Mouse (Mus musculus): ENCODE data around the gene Pex11g. TPM values are rescaled to one million over a fixed set of nuclear protein-coding genes. Genes with fewer than 3 reads are reported as not detected.
A peak's percentile ranks its signal among the peaks of the same experiment; 100 is the strongest.

Pex11g gene
- total RNA-seq (2022) = 10 to 100 TPM; 10.4 to 20.2 (median 12.1) TPM

DNA sequence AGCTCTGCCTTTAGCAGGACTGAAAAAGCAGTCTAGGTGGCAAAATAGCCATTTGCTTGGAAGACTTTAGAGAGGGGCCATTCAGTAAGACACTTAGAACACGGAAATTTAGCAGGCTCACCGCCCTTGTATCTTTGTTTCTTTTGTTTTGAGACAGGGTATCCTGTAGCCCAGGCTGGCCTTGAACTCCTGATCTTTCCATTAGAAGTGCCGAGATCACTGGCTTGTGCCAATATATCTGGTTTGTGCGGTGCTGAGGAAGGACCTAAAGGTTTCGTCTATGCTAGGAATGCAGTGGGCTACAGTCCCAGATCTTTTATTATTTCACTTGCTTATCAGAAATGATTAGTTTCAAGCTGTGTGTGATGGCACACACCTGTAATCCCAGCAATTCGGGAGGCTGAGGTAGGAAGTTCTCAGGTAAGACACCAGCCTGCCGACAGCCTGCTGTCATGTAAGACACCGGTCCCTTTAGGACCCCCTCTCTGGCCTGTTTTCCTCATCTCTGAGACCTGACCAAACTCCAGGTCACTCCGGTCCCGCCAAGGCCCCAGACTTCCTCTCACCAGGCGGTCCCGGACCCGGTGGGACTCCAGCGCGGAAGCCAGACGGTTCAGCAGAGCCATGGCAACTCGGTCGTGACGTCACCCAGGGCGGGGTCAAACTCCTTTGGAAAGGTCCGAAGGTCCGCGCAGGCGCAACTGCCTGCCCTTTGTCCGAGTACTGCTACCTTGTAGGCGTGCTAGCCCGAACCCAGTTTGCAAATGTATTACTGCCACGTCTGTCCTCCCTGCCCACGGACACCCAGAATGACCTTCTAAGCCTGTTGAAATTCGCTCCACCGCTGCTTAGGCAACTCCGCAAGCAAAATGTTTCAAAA lies at the start of gene Pex11g:
Gene Pex11g (minus strand): TSS at position 675 of the 880 bp plus-strand sequence.
- DNase-seq = peak; percentile 98

DNA sequence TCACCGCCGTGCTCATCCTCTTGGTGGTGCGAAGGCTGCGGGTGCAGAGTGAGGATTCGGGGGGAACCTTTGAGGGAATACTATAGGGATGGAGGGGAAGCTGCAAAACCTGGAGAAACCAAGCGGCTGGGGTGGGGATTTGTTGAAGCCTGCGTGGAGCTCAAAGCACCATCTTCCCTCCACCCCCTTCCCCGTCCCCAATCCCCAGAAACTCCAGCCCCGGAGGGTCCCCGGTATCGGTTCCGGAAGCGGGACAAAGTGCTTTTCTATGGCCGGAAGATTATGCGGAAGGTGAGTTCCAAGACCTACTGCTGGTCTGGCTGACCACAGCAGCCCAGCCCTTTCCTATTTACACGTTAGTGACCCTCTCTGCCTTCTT lies 49.6 kb upstream of the Pex11g start:
- DNase-seq = no peak

DNA sequence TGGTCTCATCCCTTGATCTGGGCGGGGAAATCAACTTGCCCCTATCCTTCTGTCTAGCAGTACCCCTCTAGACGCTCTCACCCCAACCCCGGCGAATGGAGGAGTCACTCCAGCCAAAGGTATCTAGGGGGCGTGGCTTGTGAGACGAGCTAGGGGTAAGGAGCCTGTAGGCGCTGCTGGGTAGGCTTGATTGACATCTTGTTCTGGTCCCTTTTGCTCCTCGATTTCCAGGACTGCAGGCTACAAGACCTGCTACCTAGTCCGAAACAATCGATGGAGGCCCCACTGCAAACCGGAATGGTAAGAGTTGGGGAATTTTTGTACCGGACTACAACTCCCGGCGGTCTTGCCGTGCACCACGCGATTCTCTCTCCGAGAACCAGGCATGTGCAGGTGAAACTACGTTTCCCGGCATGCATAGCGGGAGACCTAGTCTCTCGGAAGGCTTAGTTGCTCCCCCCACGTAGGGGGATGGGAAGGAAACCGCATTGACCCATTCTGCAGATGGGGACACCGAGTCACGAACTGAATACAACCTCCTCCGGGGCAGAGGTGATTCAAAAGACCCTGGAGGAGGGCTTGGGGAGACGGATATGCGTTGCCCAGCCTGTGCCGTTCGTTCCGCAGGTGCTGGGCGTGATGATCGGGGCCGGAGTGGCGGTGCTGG lies 49.1 kb upstream of the Pex11g start:
- peak; percentile 94 for DNase-seq

DNA sequence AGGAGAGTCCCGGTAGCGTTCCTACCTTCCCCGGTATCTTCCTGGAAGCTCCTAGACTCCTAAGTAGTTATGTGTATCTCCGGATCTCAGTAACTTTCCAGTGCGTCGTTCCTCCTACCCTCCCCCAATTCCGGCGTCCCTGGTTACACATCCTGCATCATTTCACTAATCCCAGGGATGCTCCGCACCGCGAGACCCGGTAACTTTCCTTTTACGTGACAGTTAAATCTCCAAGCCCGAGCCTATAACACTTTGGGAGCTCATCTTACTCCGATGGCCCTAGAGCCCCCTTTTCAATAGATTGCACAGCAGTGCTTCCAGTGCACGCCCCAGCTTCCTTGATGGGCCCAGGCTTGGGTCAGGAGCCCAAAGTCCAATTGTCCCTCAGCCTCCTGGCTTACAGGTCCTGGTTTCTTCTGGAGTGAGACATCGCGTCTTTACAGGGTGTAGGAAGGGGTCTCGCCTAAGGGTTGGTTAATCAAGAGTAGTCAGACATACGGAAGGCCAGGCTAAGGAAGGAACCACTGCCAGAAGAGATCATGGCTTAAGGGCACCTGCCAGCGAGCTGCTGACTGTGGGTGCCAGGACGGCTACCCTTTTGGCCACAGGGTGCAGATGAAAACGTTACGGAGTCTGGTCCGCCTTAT lies 48.4 kb upstream of the Pex11g start:
- DNase-seq = peak; percentile 52

DNA sequence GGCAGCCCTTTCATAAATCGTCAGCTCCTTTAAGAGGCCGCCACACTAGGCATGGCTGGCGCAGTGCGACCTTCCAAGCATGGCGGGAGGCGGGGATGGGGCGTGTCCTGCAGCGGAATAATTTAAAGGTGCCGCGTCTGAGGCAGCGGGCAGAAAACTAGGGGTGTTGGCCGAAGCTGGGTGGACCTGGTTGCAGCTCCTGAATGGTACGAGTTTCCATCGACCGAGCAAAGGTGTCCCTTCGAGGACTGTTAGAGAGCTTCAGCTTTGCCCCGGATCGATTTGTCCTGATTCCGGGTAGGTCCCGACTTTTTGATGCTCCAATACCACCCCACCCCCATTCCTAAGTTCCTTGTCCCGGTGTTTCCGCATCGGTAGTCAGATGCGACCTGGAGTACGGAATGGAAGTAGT lies 47.8 kb upstream of the Pex11g start, which contains the start of gene Pnpla6:
Gene Pnpla6 (plus strand): TSS at position 125 of the 412 bp plus-strand sequence.
- DNase-seq = peak; percentile 83

DNA sequence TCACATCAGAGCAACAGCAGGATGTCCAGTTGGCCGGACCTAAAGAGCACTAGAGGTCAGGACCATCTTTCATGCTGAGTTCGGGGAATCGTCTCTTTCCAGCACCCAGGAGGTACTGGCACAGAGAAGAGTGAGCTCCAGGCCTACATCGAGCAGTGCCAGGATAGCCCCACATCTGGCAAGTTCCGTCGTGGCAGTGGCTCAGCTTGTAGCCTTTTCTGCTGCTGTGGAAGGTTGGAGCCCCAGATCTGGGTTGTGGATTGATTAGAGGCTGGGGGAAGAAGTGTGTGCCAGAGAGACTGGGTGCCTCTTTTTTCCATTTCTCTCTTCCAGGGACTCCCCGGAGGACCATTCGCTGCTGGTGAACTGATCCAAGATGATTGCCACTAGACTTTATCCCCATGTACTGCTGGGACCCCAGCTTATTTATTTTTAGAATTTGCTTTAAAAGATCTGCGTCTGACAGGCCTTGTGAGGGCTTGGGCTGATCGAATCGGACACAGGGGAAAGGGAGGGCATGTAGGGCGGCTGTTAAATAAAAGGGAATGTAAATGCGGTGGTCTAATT lies 47.3 kb upstream of the Pex11g start:
- no peak for DNase-seq

DNA sequence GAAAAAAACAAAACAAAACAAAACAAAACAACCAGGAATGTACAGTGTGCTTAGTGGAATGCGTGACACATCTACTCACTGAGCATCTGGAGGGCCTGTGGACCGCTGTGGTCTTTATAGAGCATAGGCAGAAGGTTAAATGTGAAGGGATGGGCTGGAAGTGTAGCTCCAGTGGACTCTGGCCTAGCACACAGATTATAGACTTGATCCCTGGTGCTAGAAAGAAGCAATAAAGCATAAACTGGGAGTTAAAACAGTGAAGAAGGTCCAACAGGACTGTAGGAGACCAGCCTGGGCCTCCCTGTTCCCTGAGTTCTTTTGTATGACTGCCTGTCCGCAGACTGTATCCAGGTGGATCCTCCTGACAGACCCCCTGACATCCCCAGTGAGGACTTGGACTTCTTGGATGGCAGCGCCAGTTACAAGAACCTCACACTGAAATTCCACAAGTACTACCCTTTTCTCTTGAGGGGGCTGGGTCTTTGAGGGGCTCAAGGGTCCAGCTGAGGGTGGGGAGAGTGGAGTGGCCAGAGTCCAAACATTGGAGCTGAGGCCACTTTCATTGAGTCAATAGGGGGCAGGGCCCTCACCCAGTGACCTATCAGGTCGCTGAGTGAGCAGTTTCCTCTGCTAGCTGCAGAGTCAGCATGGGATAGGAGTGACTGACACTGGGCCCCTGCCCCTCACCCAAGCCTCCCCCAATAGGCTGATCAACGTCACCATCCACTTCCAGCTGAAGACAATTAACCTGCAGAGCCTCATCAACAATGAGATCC lies 40.7 kb upstream of the Pex11g start:
- no peak for DNase-seq

DNA sequence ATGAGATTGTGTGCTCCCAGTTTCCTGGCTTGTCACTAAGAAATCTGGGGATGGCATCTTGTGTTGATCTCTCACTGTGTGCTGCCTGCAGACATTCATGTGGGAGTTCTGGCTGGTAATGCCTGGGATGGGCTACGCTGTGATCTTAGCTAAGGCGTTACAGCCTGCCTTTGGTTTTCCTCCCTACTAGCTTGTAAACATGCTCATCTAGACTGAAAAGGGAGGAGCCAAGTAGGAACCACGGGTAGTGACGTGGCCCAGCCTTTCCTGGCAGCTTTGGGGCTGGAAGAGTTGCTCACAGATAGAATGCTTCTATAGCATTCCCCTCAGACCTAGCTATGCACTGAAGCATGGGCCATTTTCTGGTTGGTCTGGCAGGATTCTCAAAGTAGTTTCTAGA lies 34.7 kb upstream of the Pex11g start:
- DNase-seq = no peak

DNA sequence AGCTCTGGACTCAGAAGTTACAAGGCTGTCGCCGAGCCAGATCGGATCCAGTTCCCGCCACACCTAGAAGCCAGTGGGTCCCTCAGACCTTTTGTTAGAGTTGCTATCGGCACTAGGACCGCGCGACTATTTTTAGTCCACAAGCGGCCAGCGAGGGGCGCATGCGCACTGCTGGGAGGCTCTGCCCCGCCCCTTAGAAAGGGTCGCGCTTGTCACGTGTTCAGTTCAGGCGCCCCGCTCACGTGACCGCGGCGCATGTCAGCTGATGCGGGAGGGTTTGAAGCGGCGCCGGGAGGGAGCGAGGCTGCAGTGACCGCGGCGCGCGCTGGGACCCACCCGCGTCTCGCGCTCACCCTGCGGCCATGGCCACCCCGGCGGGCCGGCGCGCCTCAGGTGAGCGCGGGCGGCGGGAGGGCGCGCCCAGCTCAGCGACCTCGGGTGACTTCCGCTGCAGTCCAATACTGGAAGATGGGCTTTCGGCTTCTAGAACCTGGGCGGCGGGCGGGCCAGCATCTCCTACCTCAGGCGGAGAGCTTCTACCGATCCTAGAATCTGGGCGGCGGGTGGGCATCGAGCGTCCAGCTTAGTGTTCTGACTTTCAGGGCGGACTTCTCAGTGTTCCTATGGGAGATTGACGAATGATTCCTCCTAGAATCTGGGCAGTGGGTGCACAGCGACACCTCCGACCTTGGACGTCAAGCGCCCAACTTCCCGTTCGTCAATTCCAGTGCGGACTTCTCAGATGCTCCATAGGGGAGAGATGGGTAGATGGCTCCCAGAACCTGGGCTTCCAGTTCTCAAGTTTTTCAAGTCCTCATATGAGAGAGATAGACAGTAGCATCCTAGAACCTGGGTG lies 33.0 kb upstream of the Pex11g start, which contains the start of gene Mcoln1:
Gene Mcoln1 (plus strand): TSS at position 223 of the 856 bp plus-strand sequence.
- peak; percentile 97 for DNase-seq

DNA sequence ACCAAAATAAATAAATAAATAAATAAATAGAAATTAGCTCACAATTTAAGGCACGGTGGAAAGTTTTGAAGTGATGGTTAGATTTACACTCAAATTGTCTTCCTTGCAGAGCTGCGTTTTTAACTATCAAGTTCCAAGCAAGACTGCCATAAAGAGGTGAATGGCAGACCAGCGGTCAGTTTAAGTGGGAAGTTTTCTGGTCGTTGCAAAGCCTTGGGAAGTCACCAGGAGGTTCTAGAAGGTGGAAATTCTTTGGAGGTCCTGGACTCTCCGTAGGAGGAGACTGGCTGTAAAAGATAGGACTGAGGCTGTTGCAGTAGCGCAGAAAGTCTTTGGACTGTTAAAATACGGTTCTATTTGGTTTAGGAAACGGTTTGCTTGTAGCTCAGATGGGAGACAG lies 32.3 kb upstream of the Pex11g start:
- DNase-seq = no peak

DNA sequence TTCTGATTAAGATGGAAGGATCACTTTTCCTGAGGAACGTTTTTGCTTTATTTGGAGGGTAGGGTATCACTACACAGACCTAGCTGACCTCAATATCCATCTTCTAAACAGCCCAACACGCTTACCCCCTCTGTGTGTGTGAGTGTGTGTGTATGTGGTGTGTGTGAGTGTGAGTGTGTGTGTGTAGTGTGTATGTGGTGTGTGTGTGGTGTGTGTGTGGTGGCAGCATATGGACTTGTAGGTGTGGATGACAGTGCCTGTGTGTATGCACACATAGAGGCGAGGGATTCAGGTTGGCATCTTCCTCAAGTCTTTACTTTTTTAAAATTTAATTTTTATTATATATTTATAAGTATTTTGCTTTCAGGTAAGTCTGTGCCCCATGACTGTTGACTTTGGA lies 31.1 kb upstream of the Pex11g start:
- DNase-seq = no peak

DNA sequence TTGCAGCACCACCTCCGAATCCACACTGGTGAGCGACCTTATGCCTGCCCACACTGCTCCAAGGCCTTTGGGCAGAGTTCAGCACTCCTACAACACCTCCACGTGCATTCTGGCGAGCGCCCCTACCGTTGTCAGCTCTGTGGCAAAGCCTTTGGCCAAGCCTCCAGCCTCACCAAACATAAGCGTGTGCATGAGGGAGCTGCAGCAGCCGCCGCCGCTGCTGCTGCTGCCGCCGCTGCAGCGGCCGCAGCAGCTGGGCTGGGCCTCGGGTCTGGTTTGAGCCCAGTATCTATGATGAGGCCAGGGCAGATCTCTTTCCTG lies 28.9 kb upstream of the Pex11g start:
- DNase-seq = no peak

DNA sequence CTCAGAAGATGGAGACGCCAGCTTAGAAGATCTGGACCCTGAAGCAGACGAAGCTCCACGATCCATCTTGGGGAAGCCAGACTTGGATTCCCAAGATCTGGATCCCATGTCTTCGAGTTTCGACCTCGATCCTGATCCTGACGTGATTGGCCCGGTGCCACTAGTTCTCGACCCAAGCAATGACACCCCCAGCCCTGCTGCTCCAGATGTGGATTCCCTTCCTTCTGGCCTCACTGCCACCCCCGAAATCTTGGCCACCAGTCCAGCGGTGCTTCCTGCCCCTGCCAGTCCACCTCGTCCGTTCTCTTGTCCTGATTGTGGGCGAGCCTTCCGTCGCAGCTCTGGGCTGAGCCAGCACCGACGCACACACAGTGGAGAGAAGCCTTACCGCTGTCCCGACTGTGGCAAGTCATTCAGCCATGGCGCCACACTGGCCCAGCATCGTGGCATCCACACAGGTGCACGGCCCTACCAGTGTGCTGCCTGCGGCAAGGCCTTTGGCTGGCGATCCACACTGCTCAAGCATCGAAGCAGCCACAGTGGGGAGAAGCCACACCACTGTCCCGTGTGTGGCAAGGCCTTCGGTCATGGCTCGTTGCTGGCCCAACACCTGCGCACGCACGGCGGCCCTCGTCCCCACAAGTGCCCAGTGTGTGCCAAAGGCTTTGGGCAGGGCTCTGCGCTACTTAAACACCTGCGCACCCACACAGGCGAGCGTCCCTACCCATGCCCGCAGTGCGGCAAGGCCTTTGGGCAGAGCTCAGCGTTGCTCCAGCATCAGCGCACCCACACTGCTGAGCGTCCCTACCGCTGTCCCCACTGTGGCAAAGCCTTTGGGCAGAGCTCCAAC lies 28.3 kb upstream of the Pex11g start:
- DNase-seq = no peak

DNA sequence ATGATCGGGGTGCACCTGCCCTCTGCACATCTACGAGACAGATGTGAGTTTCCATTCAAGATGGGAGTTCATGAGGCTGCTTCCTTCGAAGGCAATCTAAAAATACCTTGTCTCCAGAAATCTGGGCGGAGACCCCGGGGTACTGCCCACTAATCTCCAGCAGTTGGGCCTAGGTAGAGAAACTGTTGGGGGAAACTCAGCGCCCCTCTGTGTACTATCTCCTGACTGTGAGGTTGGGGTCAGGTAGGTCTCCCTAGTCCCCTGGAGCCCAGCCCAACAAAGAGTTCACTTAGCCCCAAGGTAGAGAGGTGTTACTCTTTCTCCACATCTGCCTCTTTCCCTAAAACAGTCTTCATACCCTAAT lies 26.3 kb upstream of the Pex11g start:
- DNase-seq = no peak

DNA sequence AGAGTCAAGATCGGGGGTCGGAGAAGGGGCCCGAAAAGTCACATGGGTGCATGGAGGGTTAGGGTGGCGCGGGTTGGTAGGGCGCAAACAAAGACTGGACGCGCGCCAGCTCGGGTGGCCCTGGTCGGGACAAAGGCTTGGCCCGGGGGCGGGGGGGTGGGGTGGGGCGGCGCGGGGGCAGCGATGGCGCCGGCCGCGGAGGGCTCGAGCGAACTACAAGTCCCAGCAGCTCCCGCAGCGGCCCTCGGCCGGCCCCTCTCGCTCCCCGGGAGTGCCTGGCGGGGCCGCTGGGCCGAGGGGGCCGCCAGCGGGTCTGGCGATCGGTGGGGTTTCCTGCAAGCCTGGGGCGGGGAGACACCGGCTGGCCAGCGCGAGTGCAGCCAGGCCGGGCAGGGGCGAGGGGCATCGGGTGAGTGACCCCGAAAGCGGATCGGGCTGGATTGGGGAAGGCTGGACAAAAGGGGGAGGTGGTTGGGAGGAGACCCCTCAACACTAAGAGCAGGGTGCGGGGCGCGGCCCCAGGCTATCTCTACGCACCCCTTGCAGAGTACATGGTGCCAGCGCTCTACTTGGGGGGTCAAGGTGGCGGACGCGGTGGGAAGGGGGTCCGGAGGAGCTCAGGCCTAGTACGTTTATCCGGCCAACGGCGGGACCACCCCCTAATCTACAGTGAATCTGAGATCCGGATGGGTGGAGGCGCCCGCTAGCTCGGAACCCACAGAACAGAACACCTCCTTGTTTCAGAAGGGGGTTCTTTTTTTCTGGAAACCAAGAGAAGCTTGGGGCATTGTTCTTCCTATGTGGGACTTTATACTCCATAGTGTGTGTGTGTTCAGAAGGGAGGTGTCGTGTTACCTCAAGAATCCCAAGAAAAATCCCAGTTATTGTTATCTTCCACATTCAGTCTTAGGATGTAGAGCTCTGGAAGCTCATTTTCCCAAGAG lies 25.7 kb upstream of the Pex11g start, which contains the start of gene Zfp358:
Gene Zfp358 (plus strand): TSS at position 238 of the 944 bp plus-strand sequence.
- DNase-seq = peak; percentile 60

DNA sequence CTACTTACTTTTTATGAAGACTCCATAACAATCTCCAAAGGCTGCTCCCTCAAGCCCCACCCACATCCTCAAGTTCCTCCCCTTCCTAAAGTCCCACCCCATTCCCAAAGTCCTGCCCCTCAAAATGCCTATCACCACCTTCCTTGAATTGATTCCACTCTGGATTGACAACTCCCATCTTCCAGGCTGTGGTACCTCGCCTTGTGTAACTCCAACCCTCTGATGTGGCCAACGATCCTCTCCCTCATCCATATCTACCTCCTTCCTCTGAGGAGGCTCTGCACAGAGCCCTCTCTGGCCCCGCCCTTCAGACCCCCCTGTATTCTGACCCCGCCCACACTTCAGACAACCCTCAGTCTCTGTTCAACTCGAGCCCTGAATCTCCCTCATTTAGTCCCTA lies 17.7 kb upstream of the Pex11g start:
- no peak for DNase-seq

DNA sequence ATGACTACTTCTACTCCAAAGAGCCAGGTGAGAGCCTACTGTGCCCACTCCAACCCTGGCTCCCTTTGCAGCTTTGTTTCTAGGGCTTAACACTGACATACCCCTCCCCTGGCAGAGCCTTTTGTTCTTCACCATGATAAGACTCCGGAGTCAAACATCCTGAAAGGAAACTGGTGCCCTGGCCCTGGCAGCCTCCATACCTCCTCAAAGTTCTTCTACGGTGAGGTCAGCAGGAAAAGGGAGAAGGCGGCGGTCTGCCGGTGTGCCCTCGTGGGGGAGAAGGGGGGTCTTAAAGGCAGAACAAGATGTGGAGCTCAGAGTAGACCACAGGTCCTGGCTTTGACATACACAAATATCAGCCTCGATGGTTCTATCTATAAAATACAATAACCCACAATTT lies 16.1 kb upstream of the Pex11g start:
- no peak for DNase-seq

DNA sequence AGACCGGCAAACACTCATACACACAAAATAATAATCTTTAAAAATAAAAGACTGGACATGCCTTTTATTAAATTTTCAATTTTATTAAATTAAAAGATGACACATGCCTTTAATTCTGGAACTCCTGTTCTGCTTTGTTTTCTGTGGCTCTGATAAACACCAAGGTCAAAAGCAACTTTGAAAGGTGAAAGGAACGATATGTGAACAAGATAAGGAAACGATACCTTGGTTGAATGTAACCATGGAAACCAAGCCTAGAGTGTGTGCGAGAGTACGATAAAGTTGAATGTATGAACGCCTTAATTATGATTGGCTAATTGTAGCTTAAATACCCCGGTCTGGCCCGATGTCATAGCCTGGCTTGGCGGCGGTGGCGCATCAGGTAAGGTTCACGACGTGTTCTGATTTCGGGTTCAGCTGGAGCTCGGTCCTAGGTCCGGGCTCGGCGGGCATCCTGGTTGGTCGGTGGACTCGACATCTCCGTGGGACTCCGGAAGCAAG lies 14.8 kb upstream of the Pex11g start:
- DNase-seq = no peak

DNA sequence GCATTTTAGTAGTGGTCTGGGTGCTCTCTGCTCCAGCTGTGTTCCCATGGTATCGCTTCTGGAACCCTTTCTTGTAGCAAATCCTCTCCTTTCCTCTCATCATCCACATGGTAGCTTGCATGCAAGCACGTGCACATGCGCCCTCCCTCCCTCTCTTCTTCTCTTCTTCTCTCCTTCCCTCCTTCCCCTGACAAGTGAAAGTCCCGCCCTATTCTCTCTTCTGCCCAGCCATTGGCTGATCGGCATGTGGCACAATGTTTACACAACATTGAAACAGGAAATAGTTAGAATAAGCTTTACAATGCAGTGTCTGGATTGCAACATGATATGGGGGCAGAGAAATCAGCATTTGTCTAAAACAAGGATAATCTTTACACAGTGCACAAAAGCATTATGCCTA lies 14.1 kb upstream of the Pex11g start:
- no peak for DNase-seq

All from adrenal gland, adult 8-10 months (tissue).